Mouse (Mus musculus): ENCODE results near the gene Gusb. TPM values are rescaled to one million over a fixed set of nuclear protein-coding genes. Genes with fewer than 3 reads are reported as not detected.
A peak's percentile ranks its signal among the peaks of the same experiment; 100 is the strongest.

Gusb gene
- total RNA-seq, 2 experiments from 2014 or later: 61.0 to 61.5 TPM

DNA sequence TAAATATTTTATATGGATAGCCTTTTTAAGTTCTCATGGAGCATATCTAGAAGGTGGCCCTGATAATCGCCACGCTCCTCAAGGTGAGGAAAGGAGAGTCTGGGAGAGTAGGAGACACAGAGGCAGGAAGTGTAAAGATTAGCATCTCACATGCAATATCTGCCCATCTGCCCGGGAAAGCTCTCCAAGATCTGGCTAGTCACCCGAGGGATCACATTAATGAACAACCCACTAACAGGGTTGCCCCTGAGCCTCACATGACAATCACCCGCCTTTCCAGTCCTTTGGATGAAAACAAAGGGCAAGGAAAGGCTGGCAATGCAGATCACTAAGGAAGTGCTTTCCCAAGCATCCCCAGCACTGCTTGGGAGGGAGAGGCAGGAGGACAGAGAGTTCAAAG lies 24.3 kb upstream of the Gusb start:
- DNase-seq (ENCODE audit: low spot score in 2 of 2): no peak

DNA sequence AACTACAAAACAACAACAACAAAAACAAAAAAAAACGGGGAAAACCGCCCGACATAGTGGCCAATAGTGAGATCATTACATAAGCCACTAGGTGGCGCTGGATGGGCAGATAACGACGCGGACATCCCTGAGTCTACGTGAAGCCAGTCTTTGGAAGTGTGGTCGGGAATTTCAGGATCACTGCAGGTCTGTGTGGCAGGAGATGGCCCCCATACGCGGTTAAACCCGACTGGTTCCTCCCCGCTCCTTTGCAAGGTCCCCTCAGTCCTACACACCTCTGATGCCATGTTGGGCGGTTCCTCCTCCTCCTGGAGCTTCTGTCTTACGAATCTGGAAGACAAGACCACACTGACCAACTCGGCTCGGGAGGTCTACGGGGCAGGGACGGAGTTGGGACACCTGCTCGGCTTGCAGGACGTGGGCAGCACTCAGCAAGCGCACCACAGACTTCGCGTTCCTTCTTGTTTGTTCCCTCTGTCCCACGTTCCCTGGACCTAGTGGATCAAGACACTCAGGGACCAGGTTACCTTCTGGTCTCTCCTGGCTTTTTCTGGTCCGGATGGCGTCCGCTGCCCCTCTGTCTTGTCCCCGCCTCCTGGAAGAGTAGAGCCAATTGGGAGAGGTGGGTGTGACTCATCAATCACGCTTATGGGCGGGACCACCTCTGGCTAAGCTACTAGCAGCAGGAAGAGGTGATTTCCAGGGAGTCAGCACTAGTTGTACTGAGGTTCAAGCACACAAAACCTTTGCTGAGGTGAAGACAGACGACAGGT lies 21.1 kb upstream of the Gusb start:
- peak; percentile 60 to 83 for DNase-seq (ENCODE audit: low spot score in 2 of 2)

GRCm38 (mm10) chr5:130023067-130023766 lies 20.4 kb upstream of the Gusb start:
- DNase-seq (ENCODE audit: low spot score in 2 of 2): no peak

GRCm38 (mm10) chr5:130022366-130022765 lies 19.5 kb upstream of the Gusb start:
- DNase-seq (ENCODE audit: low spot score in 2 of 2): no peak

DNA sequence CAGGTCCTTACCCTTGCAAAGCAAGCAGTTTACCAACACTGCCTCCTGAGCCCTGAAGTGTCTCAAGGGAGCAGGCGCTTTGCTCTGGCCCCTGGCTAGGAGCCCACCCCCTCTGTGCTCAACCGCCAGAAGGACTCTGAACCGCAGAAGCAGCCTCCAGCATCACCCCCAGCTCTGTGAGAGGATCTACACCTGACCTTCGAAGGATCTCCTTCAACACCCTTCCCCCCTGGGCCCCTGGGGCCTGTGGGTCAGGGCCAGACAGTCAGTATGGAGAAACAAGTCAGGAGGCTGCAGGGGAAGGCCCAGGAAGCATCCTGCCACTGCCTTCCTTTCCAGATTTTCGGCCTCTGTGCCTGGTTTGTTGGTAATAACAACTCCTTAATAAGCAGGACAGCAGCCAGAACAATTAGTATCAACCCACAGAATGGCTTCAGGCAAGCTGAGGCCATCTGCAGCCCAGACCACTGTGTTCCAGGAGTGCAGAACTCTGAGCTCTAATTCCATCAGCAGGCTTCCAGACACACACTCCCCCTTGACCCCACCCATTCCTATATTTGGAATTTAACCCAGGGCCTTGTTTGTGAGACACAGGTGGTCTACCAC lies 18.6 kb upstream of the Gusb start:
- DNase-seq (ENCODE audit: low spot score in 2 of 2): no peak

- DNase-seq (ENCODE audit: low spot score in 2 of 2): no peak
Measured at GRCm38 (mm10) chr5:130019461-130019860, 16.6 kb upstream of the Gusb start.

DNA sequence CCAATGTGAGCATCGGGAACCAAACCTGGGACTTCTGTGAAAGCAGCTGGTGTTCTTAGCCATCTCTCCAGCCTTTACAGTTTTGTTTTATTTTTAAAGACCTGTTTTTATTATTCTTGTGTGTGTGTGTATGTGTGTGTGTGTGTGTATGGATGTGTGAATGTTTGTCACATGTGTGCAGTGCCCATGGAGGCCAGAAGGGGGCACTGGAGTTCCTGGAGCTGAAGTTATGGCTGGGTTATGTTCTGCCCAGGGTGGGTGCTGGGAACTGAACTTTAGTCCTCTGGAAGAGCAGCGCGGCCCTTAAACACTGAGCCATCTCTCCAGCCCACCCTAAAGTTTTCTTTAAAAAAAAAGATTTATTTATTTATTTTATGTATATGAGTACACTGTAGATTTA lies 12.3 kb upstream of the Gusb start:
- DNase-seq (ENCODE audit: low spot score in 2 of 2): no peak

- no peak for DNase-seq (ENCODE audit: low spot score in 2 of 2)
Measured at GRCm38 (mm10) chr5:130010961-130011360, 8.1 kb upstream of the Gusb start.

- no peak for DNase-seq (ENCODE audit: low spot score in 2 of 2)
Measured at GRCm38 (mm10) chr5:130009784-130010183, 6.9 kb upstream of the Gusb start.

GRCm38 (mm10) chr5:130008034-130008590 lies 5.3 kb upstream of the Gusb start:
- DNase-seq (ENCODE audit: low spot score in 2 of 2): no peak

DNA sequence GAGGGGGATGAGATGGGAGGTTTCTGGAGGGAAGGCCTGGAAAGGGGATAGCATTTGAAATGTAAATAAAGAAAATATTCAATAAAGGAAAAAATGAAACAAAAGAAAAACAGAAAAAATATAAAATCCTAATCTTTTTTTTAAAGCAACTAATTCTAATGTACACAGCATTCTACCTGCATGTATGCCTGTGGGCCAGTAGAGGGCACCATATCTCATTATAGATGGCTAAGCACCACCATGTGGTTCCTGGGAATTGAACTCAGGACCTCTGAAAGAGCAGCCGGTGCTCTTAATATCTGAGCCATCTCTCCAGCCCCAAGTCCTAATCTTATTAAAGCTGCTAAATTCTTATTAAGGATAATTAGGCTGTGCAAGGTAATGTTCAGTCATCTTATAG lies 4.5 kb upstream of the Gusb start:
- DNase-seq (ENCODE audit: low spot score in 2 of 2): no peak

DNA sequence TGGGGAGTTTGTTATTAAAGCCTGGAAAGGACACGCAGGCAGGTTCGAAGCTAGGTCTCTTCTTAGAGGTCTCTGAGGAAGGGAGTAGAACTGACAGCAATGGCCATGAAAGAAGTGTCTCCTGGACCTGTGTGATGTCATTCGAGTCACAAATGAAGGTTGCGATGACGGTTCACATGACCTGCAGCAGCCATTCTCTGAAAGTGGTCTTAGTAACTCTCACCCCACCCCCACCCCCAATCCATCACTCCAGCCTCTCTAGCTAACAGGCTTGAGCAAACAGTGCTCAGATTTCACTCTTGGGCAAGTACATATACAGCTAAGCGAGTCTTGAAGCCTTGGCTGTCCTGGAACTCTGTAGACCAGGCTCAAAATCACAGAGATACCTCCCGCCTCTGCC lies 380 bp upstream of the Gusb start:
- DNase-seq (ENCODE audit: low spot score in 2 of 2): no peak

- DNase-seq (ENCODE audit: low spot score in 2 of 2): no peak
Measured at GRCm38 (mm10) chr5:130001356-130001987, 1.4 kb downstream of the Gusb start.

GRCm38 (mm10) chr5:130000735-130001134 lies 2.1 kb downstream of the Gusb start:
- DNase-seq (ENCODE audit: low spot score in 2 of 2): no peak

GRCm38 (mm10) chr5:129999097-129999496 lies 3.8 kb downstream of the Gusb start:
- no peak for DNase-seq (ENCODE audit: low spot score in 2 of 2)

DNA sequence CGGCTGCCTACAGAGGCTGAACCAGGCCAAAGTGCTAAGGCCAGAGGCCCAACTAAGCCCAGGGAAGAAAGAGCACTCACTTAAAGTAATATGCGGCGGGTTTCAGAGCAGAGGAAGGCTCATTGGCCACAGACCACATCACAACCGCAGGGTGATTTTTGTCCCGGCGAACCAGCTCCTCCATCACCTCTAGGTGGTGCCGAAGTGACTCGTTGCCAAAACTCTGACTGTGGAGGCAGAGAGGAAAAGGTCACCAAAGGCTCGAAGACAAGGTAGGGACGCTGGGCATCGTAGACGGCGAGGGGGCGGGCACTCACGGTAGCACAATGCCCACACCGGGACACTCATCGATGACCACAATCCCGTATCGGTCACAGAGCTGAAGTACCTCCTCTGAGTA lies 5.1 kb downstream of the Gusb start:
- no peak for DNase-seq (ENCODE audit: low spot score in 2 of 2)

GRCm38 (mm10) chr5:129994989-129995388 lies 7.9 kb downstream of the Gusb start:
- no peak for DNase-seq (ENCODE audit: low spot score in 2 of 2)

GRCm38 (mm10) chr5:129993374-129993773 lies 9.5 kb downstream of the Gusb start:
- no peak for DNase-seq (ENCODE audit: low spot score in 2 of 2)

DNA sequence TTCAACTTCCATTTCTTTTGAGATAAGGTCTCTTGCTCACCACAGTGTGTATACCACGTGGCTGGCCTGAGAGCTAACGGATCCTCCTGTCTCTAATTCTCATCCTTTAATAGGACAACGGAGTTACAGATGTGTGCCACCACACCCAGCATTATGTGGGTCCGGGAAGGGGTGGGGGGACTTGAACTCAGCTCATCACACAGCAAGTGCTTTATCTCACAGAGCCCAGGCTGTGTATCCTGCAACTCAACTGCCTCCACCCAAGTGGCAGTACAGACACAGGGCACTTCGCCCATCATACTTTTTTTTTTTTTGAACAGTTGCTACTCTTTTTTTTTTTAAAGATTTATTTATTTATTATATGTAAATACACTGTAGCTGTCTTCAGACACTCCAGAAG lies 11.0 kb downstream of the Gusb start:
- DNase-seq (ENCODE audit: low spot score in 2 of 2): no peak

DNA sequence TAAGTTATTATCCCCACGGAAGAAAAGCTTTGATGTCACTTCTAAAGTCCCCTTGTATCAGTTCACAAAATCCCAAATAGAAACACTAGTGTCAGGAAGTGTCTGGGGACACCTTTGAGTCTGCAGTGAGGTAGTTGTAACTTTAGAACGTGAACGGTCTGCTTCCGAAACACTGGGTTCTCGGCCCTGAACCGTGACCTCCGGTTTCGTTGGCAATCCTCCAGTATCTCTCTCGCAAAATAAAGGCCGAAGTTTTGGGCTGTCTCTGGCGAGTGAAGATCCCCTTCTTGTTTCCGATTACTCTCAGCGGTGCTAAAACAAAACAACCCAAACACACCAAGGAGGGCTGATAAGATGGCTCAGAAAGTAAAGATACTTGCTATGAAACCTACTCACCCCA lies 13.5 kb downstream of the Gusb start:
- DNase-seq (ENCODE audit: low spot score in 2 of 2): no peak

- DNase-seq (ENCODE audit: low spot score in 2 of 2): no peak
Measured at GRCm38 (mm10) chr5:129980216-129980615, 22.6 kb downstream of the Gusb start.

GRCm38 (mm10) chr5:129978608-129979007 lies 24.2 kb downstream of the Gusb start:
- no peak for DNase-seq (ENCODE audit: low spot score in 2 of 2)
